Mouse (Mus musculus): ENCODE measurements around the gene Sult1d1. TPM values are rescaled to one million over a fixed set of nuclear protein-coding genes. Genes with fewer than 3 reads are reported as not detected.
"Not testable (repeated sequence)": the region's sequence is repeated elsewhere in the genome, so short reads cannot be mapped to it uniquely, and the experiment has no call there.

The Sult1d1 gene
- polyA plus RNA-seq, 1 experiment from 2014 or later = not detected

GRCm38 (mm10) chr5:87532288-87532687 lies 36.5 kb downstream of the Sult1d1 start:
- no peak overlapping the region for H3K27ac ChIP-seq (replicated peaks; ENCODE audit: low read depth, low read length)
- no peaks in the 10 kb centered on the region for H3K9me3 ChIP-seq (ENCODE audit: control insufficient read depth, low read length)
- H3K36me3 ChIP-seq (ENCODE audit: control insufficient read depth, insufficient read depth, low read length) = no peaks in the 10 kb centered on the region
- no peaks in the 10 kb centered on the region for H3K27me3 ChIP-seq (ENCODE audit: control insufficient read depth, insufficient read depth, low read length)
- H3K4me1 ChIP-seq (ENCODE audit: control insufficient read depth, insufficient read depth, low read length) = no peaks in the 10 kb centered on the region
- DNase-seq = no peak
- H3K4me2 ChIP-seq (ENCODE audit: low read length) = no peak overlapping the region
- no peak for ATAC-seq (ENCODE audit: low FRiP score, low TSS enrichment)
- 80% methylated on average over 2 of the region's 2 CpGs for WGBS
- no peak overlapping the region for H3K9ac ChIP-seq (replicated peaks; ENCODE audit: low read length)
- no peak overlapping the region for H3K4me3 ChIP-seq (replicated peaks; ENCODE audit: low read depth, low read length)

DNA sequence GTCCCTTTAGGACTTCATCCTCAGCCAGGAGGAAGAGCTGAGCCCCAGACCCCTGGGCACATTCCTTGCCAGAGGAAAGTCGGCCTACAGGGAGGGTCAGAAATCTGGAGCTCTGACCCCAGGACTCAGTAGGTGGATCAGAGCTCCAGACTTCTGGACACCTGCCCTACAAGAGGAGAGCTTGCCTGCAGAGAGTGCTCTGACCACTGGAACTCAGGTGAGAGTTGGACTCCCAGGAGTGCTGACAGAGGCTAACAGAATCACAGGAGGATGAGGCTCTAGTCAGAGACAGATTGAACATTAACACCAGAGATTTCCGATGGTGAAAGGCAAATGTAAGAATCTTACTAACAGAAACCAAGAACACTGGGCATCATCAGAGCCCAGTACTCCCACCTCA lies 45.3 kb downstream of the Sult1d1 start:
- not testable (repeated sequence) for H3K36me3 ChIP-seq (ENCODE audit: control insufficient read depth, insufficient read depth, low read length); H3K4me2 ChIP-seq (ENCODE audit: low read length); H3K27ac ChIP-seq (replicated peaks; ENCODE audit: low read depth, low read length); H3K4me1 ChIP-seq (ENCODE audit: control insufficient read depth, insufficient read depth, low read length); H3K9ac ChIP-seq (replicated peaks; ENCODE audit: low read length); H3K27me3 ChIP-seq (ENCODE audit: control insufficient read depth, insufficient read depth, low read length); ATAC-seq (ENCODE audit: low FRiP score, low TSS enrichment); DNase-seq; H3K9me3 ChIP-seq (ENCODE audit: control insufficient read depth, low read length); H3K4me3 ChIP-seq (replicated peaks; ENCODE audit: low read depth, low read length)
- 95% methylated on average over 2 of the region's 2 CpGs for WGBS

GRCm38 (mm10) chr5:87505776-87506458 lies 62.9 kb downstream of the Sult1d1 start:
- Histone ChIP-seq H3K27me3 (ENCODE audit: control insufficient read depth, insufficient read depth, low read length) (no peaks in the 10 kb centered on the region), H3K9me3 (ENCODE audit: control insufficient read depth, low read length) (no peaks in the 10 kb centered on the region), H3K36me3 (ENCODE audit: control insufficient read depth, insufficient read depth, low read length) (no peaks in the 10 kb centered on the region), H3K4me3 (replicated peaks; ENCODE audit: low read depth, low read length) (no peak overlapping the region), H3K4me2 (ENCODE audit: low read length) (no peak overlapping the region), H3K27ac (replicated peaks; ENCODE audit: low read depth, low read length) (no peak overlapping the region), H3K4me1 (ENCODE audit: control insufficient read depth, insufficient read depth, low read length) (no peaks in the 10 kb centered on the region), H3K9ac (replicated peaks; ENCODE audit: low read length) (no peak overlapping the region)
- no peak for ATAC-seq (ENCODE audit: low FRiP score, low TSS enrichment)
- DNase-seq = no peak
- WGBS = 53% methylated on average over 4 of the region's 4 CpGs

Small RNA genes lying within 50 kb of the gene (microRNA-seq; reads per million reads assigned to microRNA genes)
- gene Mir3969 = not detected

Other genes starting within 250 kb of the Sult1d1 start
- not detected in 2 replicates for gene Ugt2a3, start 231.8 kb downstream of the Sult1d1 start, polyA plus RNA-seq (2014; fragmentation: Nextera tagmentation; extraction: Ambion mirVana)
- not detected in 2 replicates for gene Ugt2b38, start 144.8 kb downstream of the Sult1d1 start, polyA plus RNA-seq (2014; fragmentation: Nextera tagmentation; extraction: Ambion mirVana)
- not detected in 2 replicates for gene Ugt2a2, start 86.8 kb downstream of the Sult1d1 start, polyA plus RNA-seq (2014; fragmentation: Nextera tagmentation; extraction: Ambion mirVana)
- gene Gm43638, start 82.2 kb downstream of the Sult1d1 start, polyA plus RNA-seq (2014; fragmentation: Nextera tagmentation; extraction: Ambion mirVana) = not detected in 2 replicates
- not detected in 2 replicates for gene Ugt2a1, start 78.2 kb downstream of the Sult1d1 start, polyA plus RNA-seq (2014; fragmentation: Nextera tagmentation; extraction: Ambion mirVana)
- not detected in 2 replicates for gene Sult1b1, start 30.8 kb downstream of the Sult1d1 start, polyA plus RNA-seq (2014; fragmentation: Nextera tagmentation; extraction: Ambion mirVana)
- not detected in 2 replicates for gene Sult1e1, start 22.6 kb upstream of the Sult1d1 start, polyA plus RNA-seq (2014; fragmentation: Nextera tagmentation; extraction: Ambion mirVana)
- not detected in 2 replicates for gene Csn1s1, start 97.2 kb upstream of the Sult1d1 start, polyA plus RNA-seq (2014; fragmentation: Nextera tagmentation; extraction: Ambion mirVana)
- not detected in 2 replicates for gene Csn2, start 130.6 kb upstream of the Sult1d1 start, polyA plus RNA-seq (2014; fragmentation: Nextera tagmentation; extraction: Ambion mirVana)
- gene Csn1s2a, start 205.5 kb upstream of the Sult1d1 start, polyA plus RNA-seq (2014; fragmentation: Nextera tagmentation; extraction: Ambion mirVana) = not detected in 2 replicates
- gene Csn1s2b, start 239.1 kb upstream of the Sult1d1 start, polyA plus RNA-seq (2014; fragmentation: Nextera tagmentation; extraction: Ambion mirVana) = not detected in 2 replicates